Mouse (Mus musculus) embryo, embryonic 10.5 days (tissue): ENCODE results near the gene Ndufb2.

Experiments
- DNase-seq: peaks from one replicate; pipeline ENCODE4 v3.0.0-alpha.2; 2015; ENCODE audit warnings: low spot score

The Ndufb2 gene

DNA sequence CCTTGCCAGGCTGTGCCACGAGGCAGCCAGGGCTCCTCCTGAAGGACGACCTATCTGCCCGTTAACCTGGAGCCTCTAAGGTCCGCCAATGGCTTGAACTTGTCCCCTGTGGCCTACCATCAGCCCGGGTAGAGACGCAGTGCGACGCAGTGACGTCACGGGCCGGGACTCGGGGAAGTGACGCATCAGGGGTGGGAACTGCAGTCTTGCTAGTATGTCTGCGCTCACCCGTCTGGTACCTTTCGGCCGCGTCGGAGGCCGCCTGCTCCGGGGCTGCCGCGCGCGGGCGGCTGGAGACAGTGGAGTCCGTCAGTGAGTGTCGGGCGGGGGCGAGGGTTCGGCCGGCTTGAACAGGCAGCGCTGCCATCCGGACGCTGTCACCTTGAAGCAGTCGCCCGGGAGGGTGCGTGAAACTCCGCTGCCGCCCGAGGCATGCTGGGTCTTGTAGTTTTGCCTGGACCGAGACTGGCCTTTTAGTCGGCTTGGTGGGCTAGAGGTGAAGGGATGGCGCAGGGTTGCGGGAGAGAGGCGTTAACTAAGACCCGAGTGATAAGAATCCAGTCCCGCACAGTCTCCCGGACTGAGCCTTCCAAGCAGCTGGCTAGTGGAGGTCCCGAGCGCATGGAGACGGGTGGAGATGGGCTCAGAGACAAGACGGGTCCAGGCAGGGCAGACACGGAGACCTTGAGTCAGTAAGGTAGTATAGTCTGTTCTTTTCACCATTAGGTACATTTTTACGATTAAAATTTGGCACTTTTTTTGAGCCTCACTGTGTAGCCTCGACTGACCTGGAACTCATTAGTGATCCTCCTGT lies at the start of gene Ndufb2:
Ndufb2 (plus strand) TSS at position 174 of the 814 bp plus-strand sequence.
- peak; percentile 97 for DNase-seq

GRCm38 (mm10) chr6:39542631-39543597 lies 49.5 kb upstream of the Ndufb2 start:
- DNase-seq, result peak; percentile 76

DNA sequence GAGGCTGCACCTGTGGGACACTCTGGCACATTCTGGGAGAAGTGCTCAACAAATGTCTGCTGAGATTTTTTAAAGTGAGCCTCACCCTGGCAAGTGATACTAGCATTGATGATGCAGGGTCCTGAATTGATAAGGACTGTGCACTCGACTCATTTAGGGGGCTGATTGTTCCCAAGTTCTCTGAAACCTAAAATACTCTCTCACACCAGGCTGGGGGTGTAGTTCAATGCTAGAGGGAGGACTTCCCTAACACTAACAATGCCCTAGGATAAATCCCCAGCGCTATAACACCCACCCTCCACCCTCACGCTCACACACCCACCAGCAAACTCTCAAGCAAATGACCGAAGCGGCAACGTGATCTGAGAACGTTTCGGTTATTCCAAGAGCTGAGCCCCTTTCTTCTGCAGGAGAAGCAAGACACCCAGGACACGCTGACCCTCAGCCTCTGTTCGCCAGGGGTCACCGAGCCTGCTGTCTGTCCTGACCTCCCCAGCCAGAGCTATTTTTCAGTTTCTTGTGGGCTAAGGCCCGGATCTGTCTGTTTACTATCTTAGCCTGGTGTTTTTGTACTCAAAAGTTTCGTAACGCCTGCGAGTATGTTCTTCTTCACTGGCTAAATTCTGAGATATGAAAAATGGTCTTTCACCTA lies 48.5 kb upstream of the Ndufb2 start:
- peak; percentile 53 for DNase-seq

DNA sequence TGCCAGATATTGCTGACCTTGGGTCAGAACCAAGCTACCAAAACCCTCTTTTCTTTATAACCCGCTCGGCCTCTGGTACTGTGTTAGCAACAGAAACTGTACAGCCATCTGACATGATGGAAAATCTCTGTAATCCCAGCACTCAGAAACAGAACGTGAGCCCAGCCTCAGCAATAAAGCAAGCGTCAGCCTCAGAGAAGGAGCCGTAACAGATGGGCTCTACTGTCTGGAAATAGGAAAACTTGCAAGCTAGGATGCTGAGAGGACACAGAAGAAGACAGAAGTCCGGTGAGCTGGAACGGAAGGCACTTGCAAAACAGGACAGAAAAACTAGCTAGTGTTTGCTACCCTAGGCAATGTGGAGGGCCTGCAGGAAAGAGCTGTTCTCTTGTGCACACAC lies 46.9 kb upstream of the Ndufb2 start:
- DNase-seq, result no peak

DNA sequence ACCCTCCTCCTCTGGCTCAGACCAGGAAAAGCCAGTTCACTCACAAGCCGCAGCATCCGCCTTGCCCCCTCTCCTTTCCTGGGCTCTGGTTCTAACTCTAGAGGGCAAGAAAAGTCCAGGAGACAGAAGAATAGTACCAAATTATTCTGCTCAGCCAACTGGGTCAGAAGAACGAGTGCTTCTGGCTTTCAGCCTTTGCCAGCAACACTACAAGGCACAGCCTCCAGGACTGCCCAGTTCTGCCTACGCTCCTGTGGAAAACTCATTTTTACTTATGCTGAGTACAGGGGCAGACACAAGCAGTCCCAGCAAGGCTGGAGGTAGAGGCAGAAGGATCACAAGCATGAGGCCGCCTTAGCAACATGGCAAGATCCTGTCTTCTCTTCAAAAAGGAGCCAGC lies 44.3 kb upstream of the Ndufb2 start:
- no peak for DNase-seq

DNA sequence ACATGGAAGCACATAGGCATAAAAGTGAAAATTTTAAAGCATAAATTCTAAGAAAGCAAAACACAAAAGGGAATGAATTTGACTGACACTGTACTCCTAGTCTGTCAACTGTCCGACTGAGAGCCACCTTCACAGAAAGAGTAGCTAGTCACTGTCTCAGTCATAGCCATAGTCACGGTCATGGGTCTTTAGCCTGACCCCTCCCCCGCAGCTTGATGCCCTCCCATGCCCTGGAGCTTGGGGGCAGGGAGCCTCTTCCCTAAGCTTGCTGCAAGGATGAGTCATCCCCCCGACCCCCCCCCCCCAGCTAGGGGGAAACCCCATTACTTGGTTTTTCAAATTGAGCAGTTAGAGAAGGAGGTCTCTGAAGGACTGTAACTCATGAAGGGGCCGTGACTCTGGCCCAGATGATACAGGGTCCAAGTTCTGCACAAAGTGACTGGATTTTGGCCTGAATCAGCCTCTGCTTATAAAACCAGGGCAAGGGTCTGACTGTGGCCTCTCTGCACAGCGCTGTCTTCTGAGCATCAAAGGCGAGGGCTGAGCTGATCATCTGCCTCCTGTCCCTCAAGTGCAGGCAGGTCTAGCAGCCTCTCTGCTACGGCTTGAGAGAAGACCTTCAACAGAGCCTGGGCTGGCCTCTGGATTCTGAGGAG lies 40.3 kb upstream of the Ndufb2 start:
- DNase-seq, result no peak

- no peak for DNase-seq
Measured at GRCm38 (mm10) chr6:39554888-39555647, 37.3 kb upstream of the Ndufb2 start.

DNA sequence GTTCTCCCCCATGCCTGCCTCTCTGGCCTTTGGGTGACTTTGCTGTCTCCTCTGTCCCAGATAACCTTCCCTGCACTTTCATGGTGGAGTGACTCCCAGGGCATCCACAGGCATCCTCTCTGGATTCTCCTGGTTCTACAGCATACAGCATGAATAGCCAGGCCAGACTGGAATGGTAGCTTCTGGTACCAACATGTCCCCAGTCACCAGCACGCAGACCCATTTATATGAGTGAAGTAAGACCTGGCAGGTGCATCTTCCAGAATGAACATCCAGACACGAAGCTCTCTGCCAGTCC lies 36.8 kb upstream of the Ndufb2 start:
- DNase-seq, result no peak

DNA sequence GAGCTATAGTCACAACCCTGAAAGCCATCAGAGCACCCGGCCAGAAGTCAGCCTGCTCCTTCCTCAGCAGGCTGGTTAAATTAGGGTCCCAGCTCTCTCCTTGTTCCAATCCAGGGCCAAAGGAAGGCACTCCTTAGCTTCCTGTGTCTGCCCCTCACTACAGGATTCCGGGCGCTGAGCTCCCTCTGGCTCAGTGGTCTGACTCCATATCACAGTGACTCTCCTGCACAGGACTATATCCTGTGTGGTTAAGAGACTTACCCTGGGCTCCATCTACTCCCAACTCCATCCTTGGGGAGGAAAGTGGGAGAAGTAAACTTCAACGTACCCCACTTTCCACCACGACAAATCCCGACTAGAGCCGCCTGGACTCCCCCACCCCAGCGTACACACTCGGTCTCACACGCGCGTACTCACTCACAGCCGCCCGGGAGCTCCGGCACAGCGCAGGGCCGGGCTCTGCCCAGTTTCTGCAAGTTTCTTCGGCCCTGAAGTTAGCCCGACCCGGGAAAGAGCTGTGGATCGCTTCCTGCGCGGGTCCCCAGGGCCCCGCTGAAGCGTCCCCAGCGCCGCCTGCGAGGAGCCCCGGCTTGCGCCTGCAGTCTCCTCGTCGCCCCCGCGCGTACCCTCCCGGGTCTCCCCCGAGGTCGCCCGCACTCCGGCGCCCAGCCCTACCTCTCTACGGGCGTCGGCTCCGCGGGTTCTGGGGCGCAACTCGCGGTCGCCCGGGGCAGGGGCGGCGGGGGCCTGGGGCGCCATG lies 35.3 kb upstream of the Ndufb2 start:
- peak; percentile 71 for DNase-seq

GRCm38 (mm10) chr6:39557723-39558261 lies 34.6 kb upstream of the Ndufb2 start, which contains the start of gene Dennd2a:
Gene Dennd2a, minus strand, starts transcription at chr6:39557867.
- peak; percentile 96 for DNase-seq

- peak; percentile 32 for DNase-seq
Measured at GRCm38 (mm10) chr6:39559276-39559939, 33.0 kb upstream of the Ndufb2 start.

GRCm38 (mm10) chr6:39562166-39563015 lies 30.0 kb upstream of the Ndufb2 start:
- peak; percentile 96 for DNase-seq

- DNase-seq, result peak; percentile 80
Measured at GRCm38 (mm10) chr6:39567528-39567927, 24.8 kb upstream of the Ndufb2 start.

GRCm38 (mm10) chr6:39570426-39570825 lies 21.9 kb upstream of the Ndufb2 start:
- no peak for DNase-seq

- DNase-seq, result peak; percentile 92
Measured at GRCm38 (mm10) chr6:39573791-39574554, 18.4 kb upstream of the Ndufb2 start, which contains the start of gene Adck2. Gene Adck2, plus strand, starts transcription at chr6:39573873.

- no peak for DNase-seq
Measured at GRCm38 (mm10) chr6:39574555-39574869, 17.9 kb upstream of the Ndufb2 start.

DNA sequence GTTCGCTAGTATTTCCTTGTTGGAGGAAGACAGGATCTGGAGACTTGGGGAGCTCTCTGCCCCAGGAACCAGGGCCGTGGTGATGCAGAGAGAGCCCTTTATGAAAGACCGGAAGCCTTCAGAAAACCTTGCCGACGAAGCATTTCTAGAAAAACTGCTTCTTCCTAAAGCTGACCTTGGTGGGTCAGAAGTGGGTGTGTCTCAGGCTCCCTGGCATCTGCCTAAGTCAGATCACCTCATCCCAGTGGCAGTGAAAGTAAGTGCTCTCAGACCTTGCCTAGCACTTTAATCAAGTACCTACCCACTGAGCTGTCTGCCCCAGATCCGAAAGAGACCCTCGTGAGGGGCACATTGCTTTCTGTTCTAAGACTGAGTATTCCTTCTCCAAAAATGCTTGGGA lies 17.4 kb upstream of the Ndufb2 start:
- DNase-seq, result no peak

- no peak for DNase-seq
Measured at GRCm38 (mm10) chr6:39579552-39579951, 12.8 kb upstream of the Ndufb2 start.
